Comparison of ENCODE assay signal across 8 mouse cellular contexts in the genomic region with DNA sequence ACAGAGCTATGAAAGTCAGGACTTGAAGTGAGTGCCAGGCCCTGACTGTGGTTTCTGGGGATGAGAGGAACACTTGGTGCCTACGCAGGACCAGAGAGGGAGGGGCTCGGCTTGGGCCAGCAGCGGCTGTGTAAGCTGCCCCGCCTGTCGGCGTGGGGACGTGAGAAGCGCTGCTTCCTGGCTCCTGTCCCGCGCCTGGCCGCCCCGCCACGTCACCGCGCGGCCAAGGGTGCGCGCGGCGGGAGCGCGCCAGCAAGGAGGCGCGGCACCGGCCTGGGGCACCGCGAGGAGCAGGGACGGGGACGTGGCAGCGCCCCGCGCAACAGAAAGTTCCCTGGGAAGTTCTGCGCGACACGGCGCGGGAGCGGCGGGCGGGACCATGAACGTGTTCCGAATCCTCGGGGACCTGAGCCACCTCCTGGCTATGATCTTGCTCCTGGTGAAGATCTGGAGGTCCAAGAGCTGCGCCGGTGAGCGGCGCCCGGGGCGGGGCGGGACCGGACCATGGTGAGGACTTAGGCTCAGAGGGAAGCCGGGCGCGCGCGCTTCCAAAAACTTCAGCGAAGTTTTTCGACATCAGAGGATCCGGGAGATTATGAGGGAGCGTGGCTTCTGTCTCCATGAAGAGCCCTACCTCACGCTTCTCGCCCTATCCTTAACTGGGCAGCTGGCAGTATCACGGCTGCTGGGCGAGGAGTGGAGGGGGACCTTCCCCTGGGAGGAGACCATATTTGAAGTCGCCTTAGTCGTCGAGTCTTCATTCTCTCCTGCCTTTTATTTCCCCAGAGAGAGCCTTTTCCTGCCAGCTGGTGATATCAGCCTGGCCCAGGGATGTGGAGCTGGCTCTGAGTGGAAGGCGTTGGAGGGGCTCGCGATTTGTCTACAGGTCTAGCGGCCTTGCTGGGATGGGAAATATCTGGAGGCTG. TPM values are rescaled to one million over a fixed set of nuclear protein-coding genes. Genes with fewer than 3 reads are reported as not detected.
DNase-seq lines count a peak whose midpoint lies in the region; ATAC-seq and TF ChIP-seq lines count a peak whose summit lies in the region.

A gene (plus strand): TSS at position 241 of the 926 bp plus-strand sequence.

- H3K4me2 ChIP-seq in forebrain, embryonic 13.5 days: peak within 1 kb of the TSS; percentile 88
- H3K4me2 ChIP-seq in stomach, embryonic 16.5 days (ENCODE audit: low read depth, low read length): peak within 1 kb of the TSS; percentile 79

- DNase-seq in thymus, adult 2 months: peak; percentile 12
- no peak for DNase-seq in thymus, adult 18-20 months
- peak; percentile 82 for DNase-seq in heart, postnatal 25 days (ENCODE audit: low spot score)
- peak; percentile 29 for DNase-seq in large intestine, adult 2 months (ENCODE audit: low read depth, low spot score)
- DNase-seq in layer of hippocampus, adult 11-12 months (ENCODE audit: low spot score): no peak

- H3K9ac ChIP-seq in forebrain, embryonic 13.5 days: peak within 1 kb of the TSS; percentile 63
- peak within 1 kb of the TSS; percentile 88 for H3K9ac ChIP-seq in stomach, embryonic 16.5 days (ENCODE audit: low read length)

- no peak within 1 kb of the TSS for H3K27ac ChIP-seq in thymus, adult 2 months (ENCODE audit: control insufficient read depth, insufficient read depth, low read length)
- no peak within 1 kb of the TSS for H3K27ac ChIP-seq in forebrain, embryonic 13.5 days
- peak within 1 kb of the TSS; percentile 76 for H3K27ac ChIP-seq in stomach, embryonic 16.5 days (ENCODE audit: low read length)

- 0 out of 2 replicates have a peak, but pooled peaks have one; percentile 17 for TF ChIP-seq CTCF in thymus, adult 2 months (IDR thresholded peaks at IDR 0.05; ENCODE audit: borderline replicate concordance, control insufficient read depth, extremely low read depth, insufficient read depth, low read length, poor library complexity)

- TF ChIP-seq POLR2A in thymus, adult 2 months (IDR thresholded peaks at IDR 0.05; ENCODE audit: control insufficient read depth, extremely low read depth, insufficient read depth, low read length, poor library complexity): no peak

- no peaks in the 10 kb centered on the region for H3K36me3 ChIP-seq in thymus, adult 2 months (ENCODE audit: control insufficient read depth, insufficient read depth, low read length)
- no peaks in the 10 kb centered on the region for H3K36me3 ChIP-seq in forebrain, embryonic 13.5 days (ENCODE audit: poor library complexity, severe bottlenecking)
- no peaks in the 10 kb centered on the region for H3K36me3 ChIP-seq in stomach, embryonic 16.5 days (ENCODE audit: control insufficient read depth, insufficient read depth, low read length)

- H3K9me3 ChIP-seq in forebrain, embryonic 13.5 days (replicated peaks): no peaks in the 10 kb centered on the region
- H3K9me3 ChIP-seq in stomach, embryonic 16.5 days (replicated peaks; ENCODE audit: control insufficient read depth, low read length): no peaks in the 10 kb centered on the region

- WGBS in thymus, adult 2 months: 4% methylated on average over 71 of the region's 71 CpGs
- WGBS in forebrain, embryonic 13.5 days: under 1% methylated on average over 71 of the region's 71 CpGs
- 1% methylated on average over 70 of the region's 71 CpGs for WGBS in large intestine, adult 2 months
- under 1% methylated on average over 71 of the region's 71 CpGs for WGBS in stomach, embryonic 16.5 days

- H3K4me3 ChIP-seq in thymus, adult 2 months (ENCODE audit: control insufficient read depth, insufficient read depth, low read length): peak within 1 kb of the TSS; percentile 33
- peak within 1 kb of the TSS; percentile 48 for H3K4me3 ChIP-seq in forebrain, embryonic 13.5 days
- H3K4me3 ChIP-seq in stomach, embryonic 16.5 days (replicated peaks; ENCODE audit: low read length): peak within 1 kb of the TSS; percentile 76

- H3K4me1 ChIP-seq in thymus, adult 2 months (replicated peaks; ENCODE audit: control insufficient read depth, insufficient read depth, low read length): peaks cover 19% of the 10 kb centered on the region
- peaks cover 25% of the 10 kb centered on the region for H3K4me1 ChIP-seq in forebrain, embryonic 13.5 days
- peaks cover 37% of the 10 kb centered on the region for H3K4me1 ChIP-seq in stomach, embryonic 16.5 days (ENCODE audit: control insufficient read depth, insufficient read depth, low read length)

- H3K27me3 ChIP-seq in thymus, adult 2 months (ENCODE audit: control insufficient read depth, insufficient read depth, low read length): peaks cover 9% of the 10 kb centered on the region; the same call in 1 of the 2 replicates
- H3K27me3 ChIP-seq in forebrain, embryonic 13.5 days: peaks cover 76% of the 10 kb centered on the region
- peaks cover 13% of the 10 kb centered on the region for H3K27me3 ChIP-seq in stomach, embryonic 16.5 days (ENCODE audit: control insufficient read depth, insufficient read depth, low read length)

- ATAC-seq in forebrain, embryonic 13.5 days: peak; percentile 54; the same call in 1 of the 2 replicates
- peak; percentile 30 for ATAC-seq in megakaryocyte progenitor cell, adult 5-6 weeks (replicated peaks; ENCODE audit: poor library complexity)
- ATAC-seq in stomach, embryonic 16.5 days (ENCODE audit: insufficient read depth, low FRiP score): peak; percentile 77

- intact Hi-C loops in heart, postnatal 25 days (cut with DNase I): no loop called here

RNA-seq across cellular contexts. Expression of the gene that starts here (rescaled TPM):
- polyA plus RNA-seq in thymus, adult 2 months (2012; rRNA removed): 2.0 and 3.4 TPM in 2 replicates
- 5.1 and 6.4 TPM in 2 replicates for polyA plus RNA-seq in forebrain, embryonic 13.5 days (2015; fragmentation: Nextera tagmentation; extraction: Ambion mirVana)
- 1 to 10 TPM; 7.6 to 8.2 TPM for total RNA-seq in heart, postnatal 25 days (2021)
- 22.6 and 31.1 TPM in 2 replicates for polyA plus RNA-seq in large intestine, adult 2 months (2012; rRNA removed)
- 0.12 TPM in 1 of 2 replicates, not detected in the other for total RNA-seq in megakaryocyte progenitor cell, adult 5-6 weeks (2015)
- total RNA-seq in megakaryocyte progenitor cell, adult 5-6 weeks (2017): 0.21 and 0.30 TPM in 2 replicates
- 109 and 111 TPM in 2 replicates for polyA plus RNA-seq in stomach, embryonic 16.5 days (2015; fragmentation: Nextera tagmentation; extraction: Ambion mirVana)

Comparison
In these comparisons a context has a peak if more than half of its experiments do, and no peak if none do; other contexts are left out.
1. RNA of the gene that starts here (total RNA-seq): 7.6 to 8.2 TPM in heart, postnatal 25 days; 0.12 to 0.30 TPM in megakaryocyte progenitor cell, adult 5-6 weeks; every median in the first group is over 4 times any median in the second.
2. DNase-seq: peak in thymus, adult 2 months (single experiment), heart, postnatal 25 days (single experiment) and large intestine, adult 2 months (single experiment); none in thymus, adult 18-20 months (0 of 2) and layer of hippocampus, adult 11-12 months (single experiment).
3. Peak in ATAC-seq in megakaryocyte progenitor cell, adult 5-6 weeks; RNA of the gene not detected or under 1 TPM.
4. Peak in every context shown above with its lines, with median percentiles within 50 percentile points of each other: H3K4me3 ChIP-seq and ATAC-seq.